Mouse (Mus musculus) induced T-regulatory cell, adult 2 months (primary cell): ENCODE measurements around the gene Spata18.

Experiments
- DNase-seq: peaks from one replicate; pipeline ENCODE4 v3.0.0-alpha.2; 2012; ENCODE audit warnings: low read depth

The Spata18 gene

GRCm38 (mm10) chr5:73716941-73717340 is 65.8 kb downstream of the Spata18 start:
- DNase-seq: no peak

- no peak for DNase-seq
Observed at GRCm38 (mm10) chr5:73721682-73722282, 70.6 kb downstream of the Spata18 start.

GRCm38 (mm10) chr5:73725981-73726380 is 74.8 kb downstream of the Spata18 start:
- no peak for DNase-seq

GRCm38 (mm10) chr5:73728651-73729050 is 77.5 kb downstream of the Spata18 start:
- DNase-seq: no peak
